Mouse (Mus musculus) urinary bladder, postnatal 25 days (tissue): ENCODE measurements at regions not wholly inside any gene's neighbourhood (a gene's known extent, or its start where the extent isn't known, plus 50 kb on each side); places are given as distances from the start of the nearest gene placed in this dataset.
A peak's percentile ranks its signal among the peaks of the same experiment; 100 is the strongest.
"Not testable (repeated sequence)": the region's sequence is repeated elsewhere in the genome, so short reads cannot be mapped to it uniquely, and the experiment has no call there.

ENCODE experiments used
- DNase-seq: peaks from one replicate; pipeline ENCODE4 v3.0.0; 2022; ENCODE audit warnings: low spot score

DNA sequence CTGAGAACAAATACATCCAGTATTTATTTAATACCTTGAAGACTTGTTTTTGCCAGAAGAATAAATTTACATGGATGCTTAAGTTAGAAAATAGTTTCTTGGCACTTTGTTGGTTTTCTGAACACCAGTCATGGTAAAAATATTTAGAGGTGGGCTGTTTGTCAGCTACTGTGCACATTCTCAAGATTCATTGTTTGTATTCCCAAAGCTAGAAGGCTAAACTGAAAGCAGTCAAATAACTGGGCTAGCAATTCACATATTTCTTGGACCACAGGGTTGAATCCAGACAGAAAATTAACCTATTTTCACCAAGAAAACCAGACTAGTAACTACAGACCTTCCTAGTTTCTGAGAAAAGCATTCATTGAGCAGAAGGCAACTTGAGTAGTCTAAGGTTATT is 488.1 kb upstream of the Klf6 start:
- no peak for DNase-seq

DNA sequence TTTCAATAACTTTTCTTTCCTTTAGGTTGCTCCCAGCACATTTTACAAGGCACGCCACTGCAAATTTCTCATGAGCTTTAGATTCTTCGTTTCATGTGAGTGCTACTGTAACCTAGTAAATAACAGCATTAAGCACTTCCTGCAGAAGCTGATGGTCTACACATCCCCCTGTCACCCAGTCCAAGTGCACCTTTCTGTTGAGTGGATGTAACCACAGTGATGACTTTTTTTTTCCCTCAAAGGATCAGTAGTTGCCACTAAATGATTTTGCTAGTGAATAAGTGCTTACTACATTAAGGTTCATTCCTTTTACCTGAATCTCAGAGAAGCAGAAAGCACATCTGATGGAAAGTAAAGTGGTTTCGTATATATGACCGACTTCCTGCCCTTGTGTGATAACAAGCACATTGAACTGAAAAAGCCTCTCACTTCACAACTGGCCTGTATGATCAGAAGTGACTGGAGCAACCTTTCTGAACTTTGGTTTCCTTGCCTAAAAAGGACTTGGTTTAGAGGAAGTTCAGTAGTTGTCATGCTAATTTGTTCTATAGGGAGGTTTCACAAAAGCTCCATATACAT is 453.0 kb upstream of the Klf6 start:
- DNase-seq, result no peak

DNA sequence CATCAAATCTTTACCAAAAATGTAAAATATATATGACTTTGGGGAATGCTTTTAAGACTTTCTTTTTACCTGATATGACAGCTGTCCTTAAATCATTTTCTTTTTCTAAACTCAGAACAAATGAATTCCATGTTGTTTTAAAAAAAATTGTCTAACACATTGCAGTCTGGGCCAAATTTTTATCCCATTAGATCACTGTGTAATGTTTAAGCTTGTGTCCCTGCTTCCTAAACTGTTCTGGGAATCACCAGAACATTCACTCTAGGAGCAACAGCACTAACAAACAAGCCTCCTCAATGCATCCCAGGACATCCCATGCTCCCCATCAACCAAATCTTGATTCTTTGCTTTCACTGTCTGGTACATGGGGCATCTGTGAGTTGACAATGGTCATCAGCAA is 449.2 kb upstream of the Klf6 start:
- no peak for DNase-seq

DNA sequence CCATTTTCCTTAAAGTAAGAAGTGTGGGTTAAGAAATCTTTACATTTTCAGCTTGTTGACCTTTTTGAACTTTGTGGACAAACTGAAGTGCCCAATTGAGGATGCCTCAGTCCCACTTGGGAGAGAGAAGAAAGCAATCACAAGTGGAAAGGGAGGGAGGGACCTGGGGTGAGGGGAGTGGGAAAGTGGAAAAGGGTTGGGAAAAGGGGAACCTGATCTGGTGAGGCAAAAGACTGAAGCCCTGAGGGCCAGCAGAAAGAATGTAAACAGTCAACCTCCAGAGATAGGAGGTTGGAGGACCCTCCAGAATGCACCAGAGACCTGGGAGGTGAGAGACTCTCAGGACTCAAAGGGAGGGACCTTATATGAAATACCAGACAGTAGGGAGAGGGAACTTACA is 448.3 kb upstream of the Klf6 start:
- DNase-seq, result not testable (repeated sequence)

DNA sequence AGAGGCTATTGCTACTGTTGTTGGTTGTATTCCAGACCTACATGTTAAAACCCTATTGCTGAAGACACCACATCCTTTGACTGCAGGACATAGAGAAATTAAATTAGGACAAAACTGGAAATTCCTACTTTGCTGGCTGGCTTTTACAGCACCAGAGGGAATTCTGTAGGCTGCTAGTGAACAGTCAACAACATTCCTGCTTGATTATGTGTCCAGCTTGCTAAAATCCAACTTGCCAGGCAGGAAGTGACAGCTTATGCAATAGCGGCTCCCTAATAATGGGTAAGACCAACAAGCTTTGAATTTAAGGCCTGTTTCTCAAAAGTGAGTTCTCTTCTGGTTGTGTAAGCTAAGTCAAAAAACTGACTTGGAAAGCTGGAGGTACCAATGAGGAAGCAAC is 437.2 kb upstream of the Klf6 start:
- no peak for DNase-seq

DNA sequence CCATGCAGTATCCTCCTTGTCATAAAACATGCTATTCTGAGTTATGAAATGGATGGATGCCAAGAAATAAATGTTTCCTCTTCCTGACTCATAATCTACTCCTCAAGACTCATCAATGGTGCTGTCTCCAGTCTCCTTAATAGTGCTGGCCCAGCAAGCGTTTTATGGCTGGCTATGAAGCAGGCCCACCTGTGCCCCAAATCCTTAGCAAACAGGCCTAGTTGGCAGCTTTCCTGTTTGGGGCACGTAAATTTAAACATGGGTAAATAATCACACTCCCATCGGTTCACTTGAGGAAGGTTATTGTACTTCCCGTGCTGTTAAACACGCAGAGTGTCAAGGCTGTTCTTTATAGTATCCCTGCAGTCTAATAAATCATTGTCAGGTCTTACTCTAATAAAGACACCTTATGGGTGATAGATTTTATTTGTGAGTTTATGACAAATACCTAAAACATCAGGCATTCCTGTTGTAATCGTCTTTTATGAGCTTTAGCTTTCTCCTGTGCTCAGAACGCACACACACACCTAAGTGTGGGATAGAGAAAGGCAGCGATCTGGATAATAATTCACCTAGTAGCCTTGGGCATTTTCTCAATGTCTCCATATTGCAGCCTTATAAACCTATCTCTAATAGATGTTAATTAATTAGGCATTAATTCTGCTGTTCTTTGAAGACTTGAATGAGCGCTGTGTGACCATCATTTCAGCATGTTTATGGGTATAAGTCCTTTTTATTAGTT is 435.6 kb upstream of the Klf6 start:
- DNase-seq, result no peak

DNA sequence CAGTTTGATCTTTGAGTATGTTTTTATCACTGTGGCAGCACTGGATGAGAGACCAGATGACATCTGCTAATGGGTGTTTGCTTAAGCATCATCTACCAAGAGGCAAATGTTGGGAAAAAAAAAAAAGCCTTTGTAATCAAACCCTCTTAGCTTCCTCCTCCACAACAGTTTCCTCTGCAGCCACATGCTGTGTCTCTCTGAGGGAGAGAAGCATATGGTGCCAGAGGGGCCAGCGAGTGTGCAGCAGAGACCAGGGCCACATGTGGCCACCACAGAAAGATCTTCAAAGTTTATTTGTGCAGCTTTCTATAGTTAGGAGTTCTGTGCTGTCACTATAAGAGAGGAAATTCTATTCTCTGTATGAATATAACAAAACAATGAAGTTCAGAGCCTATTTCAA is 427.6 kb upstream of the Klf6 start:
- DNase-seq, result no peak

DNA sequence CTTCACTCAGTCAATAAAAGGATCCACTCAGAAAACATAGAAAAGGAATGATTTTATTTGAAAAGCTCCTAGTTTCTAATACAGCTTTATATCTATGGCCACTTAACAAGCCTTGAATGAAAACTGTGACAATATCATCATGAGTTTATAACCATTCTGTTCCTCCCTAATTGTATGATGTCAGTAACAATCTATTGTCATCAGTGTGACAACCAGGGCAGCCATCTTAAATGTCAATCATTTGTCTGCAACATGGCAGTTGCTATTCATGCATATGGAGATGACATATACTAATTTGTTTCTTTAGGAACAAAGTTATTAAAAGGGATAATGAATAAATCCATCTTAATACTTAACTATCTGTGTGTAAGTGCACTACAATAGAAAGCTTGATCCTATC is 426.2 kb upstream of the Klf6 start:
- DNase-seq, result no peak

DNA sequence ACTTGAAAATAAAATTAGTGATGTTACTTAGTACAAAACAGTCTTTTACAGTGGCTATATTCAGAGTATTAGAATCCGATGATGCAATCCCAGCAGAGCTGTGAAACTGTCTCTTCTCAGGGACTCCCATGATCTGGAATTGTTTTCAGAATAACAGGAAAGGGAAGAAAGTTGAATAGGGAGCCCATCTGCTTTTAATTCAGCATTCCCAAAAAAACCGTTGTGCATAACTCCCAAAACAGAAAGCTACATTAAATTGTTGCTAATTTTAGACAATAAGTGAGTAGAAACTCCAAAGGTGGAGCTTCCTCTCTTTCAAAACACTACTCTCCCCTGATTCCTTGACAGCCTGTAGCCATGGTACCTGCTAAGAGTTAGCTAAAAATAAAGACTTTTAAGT is 425.1 kb upstream of the Klf6 start:
- no peak for DNase-seq

DNA sequence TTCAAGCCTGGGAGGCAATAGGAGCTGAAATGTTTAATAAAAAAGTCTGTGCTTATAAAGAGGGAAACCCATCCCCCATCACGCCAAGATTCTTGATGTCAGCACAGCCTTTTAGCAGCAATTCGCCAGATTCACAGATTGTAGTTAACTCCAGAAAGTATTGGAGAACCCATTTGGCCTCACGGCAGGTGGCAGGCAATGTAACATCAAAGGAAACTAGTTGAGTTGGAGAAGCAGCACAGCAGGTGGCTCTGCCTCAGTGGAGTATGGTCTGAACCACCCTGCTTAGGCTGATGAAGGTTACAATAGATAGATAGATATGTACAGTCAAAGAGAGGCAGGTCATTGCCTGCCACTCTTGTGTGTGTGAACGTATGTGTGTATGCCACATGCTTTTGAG is 420.8 kb upstream of the Klf6 start:
- DNase-seq, result no peak

DNA sequence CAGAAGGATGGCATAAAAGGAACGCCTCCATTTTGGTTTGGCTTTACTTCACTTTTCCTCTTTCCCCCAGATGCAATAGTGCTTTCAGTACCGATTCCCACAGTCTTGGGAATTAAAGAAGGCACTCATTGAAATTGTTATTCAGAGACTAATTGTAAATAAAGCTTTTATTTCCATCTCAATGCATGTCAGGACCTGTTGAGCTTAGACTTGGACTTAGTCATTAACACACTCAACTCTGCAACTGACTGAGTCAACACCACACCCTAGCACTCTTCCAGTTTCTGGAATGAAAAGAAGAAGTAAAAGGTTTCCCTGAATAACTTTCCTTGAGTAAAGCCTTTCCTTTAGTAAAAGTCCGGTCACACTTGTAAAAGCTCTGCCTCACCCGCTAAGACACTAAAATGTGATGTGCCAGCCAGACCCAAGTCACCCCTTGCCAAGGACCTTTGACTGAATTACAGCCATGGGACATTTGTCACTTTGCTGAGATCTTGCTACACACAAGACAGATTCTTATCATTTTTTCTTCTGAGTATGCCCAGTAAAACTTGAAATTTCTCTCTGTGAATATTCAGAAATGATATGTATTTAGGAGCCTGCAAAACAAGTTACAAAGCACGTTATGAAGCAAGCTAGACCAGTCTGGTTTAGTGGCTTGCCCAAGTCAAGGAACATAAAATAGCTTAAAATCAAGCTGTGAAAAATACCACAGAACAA is 416.4 kb upstream of the Klf6 start:
- DNase-seq, result peak; percentile 15

DNA sequence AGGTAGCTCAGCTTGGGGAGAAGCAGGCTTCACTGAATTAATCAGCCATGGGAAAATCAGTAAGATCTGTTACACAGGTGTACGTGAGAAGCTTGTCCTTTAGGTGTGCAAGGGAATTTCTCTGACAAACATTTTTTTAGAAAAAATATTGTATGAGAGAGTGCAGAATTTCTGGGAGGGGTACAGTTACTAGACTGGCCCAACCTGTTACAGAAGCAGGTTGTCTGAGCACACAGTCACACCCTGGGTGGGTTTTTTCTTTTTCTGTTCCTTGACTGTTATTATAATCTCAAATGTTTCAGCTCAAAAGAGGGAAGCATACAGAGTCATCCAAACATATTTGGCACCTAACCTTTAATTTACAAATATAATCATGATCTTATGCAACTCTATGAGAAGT is 412.7 kb upstream of the Klf6 start:
- DNase-seq, result no peak

DNA sequence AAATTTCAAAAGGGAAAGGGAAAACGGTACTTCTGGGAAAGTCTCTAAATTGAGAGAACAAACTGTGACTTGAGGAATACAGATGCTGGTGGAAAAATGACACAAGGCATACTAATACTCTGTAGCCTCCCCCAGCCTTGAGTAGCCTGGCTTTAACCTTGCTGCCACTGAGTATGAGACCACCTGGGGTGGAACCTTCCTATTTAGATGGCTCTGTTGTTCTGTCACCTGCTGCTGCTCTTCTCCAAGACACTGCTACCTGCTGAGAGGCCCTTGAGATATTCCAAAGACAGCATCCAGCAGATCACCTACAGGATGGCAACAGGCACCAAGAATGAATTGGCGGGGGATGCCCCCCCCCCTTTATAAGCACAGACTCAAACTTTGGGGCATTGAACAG is 380.5 kb upstream of the Klf6 start:
- DNase-seq, result no peak

DNA sequence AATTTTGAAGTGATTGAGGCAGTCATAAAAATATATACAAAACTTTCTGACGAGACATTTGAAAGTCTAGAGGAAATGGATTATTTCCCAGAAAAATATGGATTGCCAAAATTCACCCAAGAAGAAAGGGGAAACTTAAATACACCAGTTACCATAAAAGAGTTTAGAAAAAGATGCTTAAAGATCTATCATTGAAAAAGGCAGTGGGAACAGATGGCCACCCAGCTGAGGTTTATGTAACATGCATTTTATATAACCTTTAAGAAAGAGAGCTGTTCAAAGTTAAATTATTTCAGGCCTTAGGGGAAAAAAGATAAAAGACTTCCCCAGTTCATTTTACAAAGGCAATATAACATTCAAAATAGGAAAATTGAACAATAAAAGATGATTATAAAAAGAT is 369.0 kb upstream of the Klf6 start:
- no peak for DNase-seq

DNA sequence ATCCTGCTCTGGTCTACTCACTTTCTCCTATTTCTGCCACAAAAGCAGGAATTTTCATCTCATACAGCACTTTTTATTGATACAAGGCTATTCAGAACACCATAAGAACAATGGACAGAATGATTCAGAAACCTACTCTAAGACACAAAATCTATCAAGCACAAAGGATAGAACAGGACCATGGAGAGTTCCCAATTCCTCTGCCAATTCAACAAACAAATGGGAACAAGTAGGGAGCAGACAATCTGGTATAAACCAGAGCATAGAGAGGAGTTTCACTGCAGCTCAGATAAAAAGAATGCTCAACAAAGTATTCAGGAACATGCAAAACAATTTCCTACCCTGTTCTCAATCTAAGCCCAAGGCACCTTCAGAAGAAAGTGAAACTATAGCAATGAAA is 363.7 kb upstream of the Klf6 start:
- DNase-seq, result no peak

DNA sequence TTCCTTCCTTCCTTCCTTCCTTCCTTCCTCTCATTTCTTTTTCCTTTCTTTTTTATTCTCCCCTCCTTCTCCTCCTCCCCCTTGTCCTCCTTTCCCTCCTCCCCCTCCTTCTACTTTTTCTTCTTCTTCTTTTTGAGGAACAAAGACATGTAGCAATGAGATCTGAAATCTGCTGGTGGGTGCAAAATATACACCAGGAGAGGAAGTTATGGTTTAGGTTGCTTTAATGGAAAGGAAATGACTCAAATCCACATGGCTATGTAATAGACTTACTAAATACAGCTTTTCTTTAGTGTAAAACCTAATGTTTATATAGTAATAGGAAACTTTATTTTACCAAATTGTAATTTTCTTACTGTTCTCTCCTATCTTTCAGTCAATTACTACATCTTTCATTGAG is 349.5 kb upstream of the Klf6 start:
- no peak for DNase-seq

DNA sequence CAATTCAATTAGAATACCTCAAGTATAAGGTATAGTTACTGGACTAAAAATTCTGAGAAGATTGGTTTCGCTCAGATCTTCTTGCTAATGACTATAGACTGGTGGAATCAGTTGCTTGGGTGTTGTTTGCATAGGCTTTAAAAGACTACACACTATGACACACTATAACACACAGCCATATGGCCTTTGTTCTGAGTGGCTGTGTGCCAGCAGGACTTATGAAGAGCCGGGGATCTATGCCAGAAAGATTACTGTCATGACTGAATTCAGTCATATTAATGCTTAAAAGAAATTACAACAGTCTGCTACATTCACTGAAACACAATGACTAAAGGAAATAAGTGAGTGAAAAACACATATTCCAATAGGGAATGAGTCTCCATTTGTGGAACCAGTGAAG is 345.7 kb upstream of the Klf6 start:
- no peak for DNase-seq

DNA sequence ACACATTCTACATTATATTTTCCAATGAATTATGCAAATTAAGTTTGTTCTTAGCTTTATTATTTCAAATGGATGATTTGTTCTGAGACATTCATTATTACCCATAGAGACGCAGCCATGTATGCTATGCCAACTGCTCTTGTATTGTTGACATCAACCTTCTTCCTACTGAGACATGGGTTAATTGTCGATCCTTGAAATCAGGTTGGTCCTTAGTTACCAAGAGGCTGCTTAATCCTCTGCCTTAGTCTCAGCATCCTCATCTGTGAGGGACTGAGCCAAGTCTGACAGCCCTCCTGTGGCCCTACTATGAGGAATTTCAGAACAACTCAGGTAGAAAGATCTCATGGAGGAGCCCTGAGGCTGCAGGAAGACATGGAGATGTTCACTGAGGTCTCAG is 345.2 kb upstream of the Klf6 start:
- DNase-seq, result no peak

DNA sequence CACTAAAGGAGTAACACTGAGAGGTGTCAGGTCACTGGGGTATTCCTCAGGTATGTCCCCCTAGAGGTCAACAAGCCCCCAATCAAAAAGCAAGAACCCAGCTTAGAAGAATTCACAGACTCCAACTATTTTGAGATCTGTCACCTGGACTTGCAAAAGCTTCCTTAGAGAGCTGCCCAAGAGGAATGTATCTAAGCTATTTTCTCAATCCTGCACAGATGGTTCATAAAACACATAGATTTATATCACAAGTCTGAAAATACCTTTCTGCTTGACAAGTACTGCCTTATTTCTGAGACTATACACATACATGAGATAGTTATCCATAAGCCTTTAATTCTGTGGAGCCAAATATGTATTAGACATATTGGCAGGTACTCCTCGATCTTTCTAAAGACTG is 342.1 kb upstream of the Klf6 start:
- no peak for DNase-seq

DNA sequence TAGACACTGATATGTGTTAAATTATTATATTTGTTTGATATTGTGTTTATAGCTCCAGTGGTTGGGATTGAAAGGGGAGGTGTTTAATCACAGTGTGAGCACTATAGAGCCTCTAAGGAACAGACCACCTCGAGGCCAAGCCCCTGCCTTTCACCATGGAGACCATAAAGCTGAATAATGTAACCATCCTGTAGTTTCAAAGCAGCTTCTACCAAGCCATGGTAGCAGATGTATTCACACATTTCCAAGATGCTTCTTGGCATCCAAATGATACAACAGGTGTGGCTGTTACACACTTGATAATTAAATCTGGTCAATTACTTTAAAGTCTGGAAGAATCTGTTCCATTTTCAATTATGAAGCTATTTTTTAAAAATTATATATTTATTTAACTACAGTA is 341.7 kb upstream of the Klf6 start:
- DNase-seq, result no peak

DNA sequence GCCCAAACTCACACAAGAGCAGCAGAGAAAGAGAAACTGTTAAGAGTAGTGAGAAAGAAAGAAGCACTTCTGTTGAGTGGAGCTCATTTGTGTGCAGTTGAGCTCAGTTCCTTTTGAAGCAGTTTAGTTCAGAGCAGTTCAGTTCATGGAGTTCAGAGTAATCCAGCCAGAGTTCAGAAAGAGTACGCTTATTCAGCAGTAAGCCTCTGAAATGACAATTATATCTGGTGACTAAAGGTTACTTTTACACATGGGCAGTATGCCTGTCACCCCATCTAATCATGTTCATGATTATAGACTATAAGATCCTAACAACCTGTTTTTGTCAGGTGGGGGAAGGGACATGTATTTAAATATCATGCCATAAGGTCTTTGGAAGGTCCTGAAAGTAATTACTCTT is 333.9 kb upstream of the Klf6 start:
- no peak for DNase-seq

DNA sequence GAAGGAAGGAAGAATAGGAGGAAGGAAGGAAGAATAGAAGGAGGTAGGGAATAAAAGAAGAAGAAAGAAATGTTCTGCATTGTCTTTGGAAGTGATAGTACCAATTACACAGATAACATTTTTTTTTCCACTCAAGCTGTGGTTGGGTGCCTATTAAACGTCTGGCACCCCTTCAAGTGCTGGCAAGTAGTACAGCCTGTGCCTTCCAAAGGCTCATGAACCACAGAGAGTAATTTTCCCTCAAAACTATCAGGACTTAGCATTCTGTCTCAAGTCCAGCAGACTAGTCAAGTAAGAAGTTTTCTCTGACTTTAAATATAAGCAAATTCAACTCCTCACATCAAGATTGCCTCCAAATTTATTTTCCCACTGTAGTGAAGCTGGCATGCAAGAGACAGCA is 321.0 kb upstream of the Klf6 start:
- no peak for DNase-seq

DNA sequence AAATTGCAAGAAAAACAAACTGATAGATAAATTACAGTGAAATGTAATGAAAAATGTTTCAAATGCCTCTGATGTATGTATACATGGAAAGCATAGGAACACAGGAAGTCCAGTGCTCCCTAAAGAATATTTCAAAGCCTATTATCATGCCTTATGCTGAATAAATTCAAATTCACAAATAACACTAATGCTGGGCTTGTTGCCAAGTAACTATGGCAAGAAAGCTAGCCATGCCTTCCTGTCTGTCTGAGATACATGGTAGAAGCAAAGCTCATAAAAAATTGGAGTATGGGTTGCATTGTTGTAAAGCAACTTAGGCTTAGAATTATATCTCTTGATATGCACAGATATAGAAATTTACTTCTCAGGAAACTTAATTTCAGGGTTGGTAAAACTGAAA is 315.8 kb upstream of the Klf6 start:
- no peak for DNase-seq

DNA sequence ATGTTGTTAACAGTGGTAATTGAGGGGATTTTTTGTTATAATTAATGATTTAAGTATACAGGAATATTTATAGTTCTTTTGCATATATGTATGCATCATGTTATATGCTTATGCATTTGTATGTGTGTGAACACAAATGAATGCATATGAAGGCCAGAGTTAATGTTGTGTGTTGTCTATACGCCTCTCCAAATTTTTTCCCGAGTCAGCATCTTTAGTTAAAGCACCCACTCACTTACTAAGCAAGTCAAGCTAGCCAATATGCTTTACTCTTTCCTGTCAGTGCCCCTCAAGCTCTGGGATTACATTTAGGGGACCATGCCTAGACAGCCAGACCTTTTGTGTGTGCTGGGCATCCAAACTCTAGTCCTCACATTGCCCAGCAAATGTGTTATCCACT is 315.3 kb upstream of the Klf6 start:
- DNase-seq, result no peak
